Mouse (Mus musculus) embryonic facial prominence, embryonic 15.5 days (tissue): ENCODE data around the gene Cyp4f13. TPM values are rescaled to one million over a fixed set of nuclear protein-coding genes. Genes with fewer than 3 reads are reported as not detected.

Experiments
- ATAC-seq: fragments of 200-750 bp; cut with Nextera tagmentation; 2 replicates; pipeline ENCODE4 v1.8.0; 2017; ENCODE audit warnings: low read depth, moderate TSS enrichment; ENCODE audit not compliant: insufficient number of reproducible peaks, low FRiP score, low TSS enrichment
- H3K27ac ChIP-seq: fragments of 300-500 bp; sonication (generic); replicated peaks from 2 replicates; pipeline ENCODE4 v1.5.1; 2015; ENCODE audit warnings: mild to moderate bottlenecking, inconsistent platforms
- H3K27me3 ChIP-seq: fragments of 300-500 bp; sonication (generic); 2 replicates; pipeline ENCODE4 v1.6.1; 2015; ENCODE audit warnings: inconsistent platforms
- H3K36me3 ChIP-seq: fragments of 300-500 bp; sonication (generic); 2 replicates; pipeline ENCODE4 v1.6.1; 2015; ENCODE audit warnings: mild to moderate bottlenecking, inconsistent platforms
- H3K4me1 ChIP-seq: fragments of 300-500 bp; sonication (generic); 2 replicates; pipeline ENCODE4 v1.6.1; 2015; ENCODE audit warnings: inconsistent platforms
- H3K4me2 ChIP-seq: fragments of 300-500 bp; sonication (generic); replicated peaks from 2 replicates; pipeline ENCODE4 v1.6.1; 2015; ENCODE audit warnings: mild to moderate bottlenecking, inconsistent platforms
- H3K4me3 ChIP-seq: fragments of 300-500 bp; sonication (generic); replicated peaks from 2 replicates; pipeline ENCODE4 v1.5.1; 2015; ENCODE audit warnings: mild to moderate bottlenecking, inconsistent platforms
- H3K9ac ChIP-seq: fragments of 300-500 bp; sonication (generic); 2 replicates; pipeline ENCODE4 v1.6.1; 2015; ENCODE audit warnings: inconsistent platforms
- H3K9me3 ChIP-seq: fragments of 300-500 bp; sonication (generic); replicated peaks from 2 replicates; pipeline ENCODE4 v1.6.1; 2016; ENCODE audit warnings: inconsistent platforms
- WGBS: fragments of 180-500 bp; shearing (Covaris S2); methylation state at CpG from one replicate; pipeline ENCODE4 v1.1.7; 2015; 5-methylcytosine and 5-hydroxymethylcytosine counted together
- polyA plus RNA-seq: library from polyadenylated mRNA; unstranded; fragments of >200 nt; fragmentation: Nextera tagmentation; extraction: Ambion mirVana; gene quantifications from 2 replicates; pipeline ENCODE4 v1.2.1, GENCODE M21; 2015

Cyp4f13 gene
- polyA plus RNA-seq, 1 experiment from 2014 or later, result 15.9 TPM

DNA sequence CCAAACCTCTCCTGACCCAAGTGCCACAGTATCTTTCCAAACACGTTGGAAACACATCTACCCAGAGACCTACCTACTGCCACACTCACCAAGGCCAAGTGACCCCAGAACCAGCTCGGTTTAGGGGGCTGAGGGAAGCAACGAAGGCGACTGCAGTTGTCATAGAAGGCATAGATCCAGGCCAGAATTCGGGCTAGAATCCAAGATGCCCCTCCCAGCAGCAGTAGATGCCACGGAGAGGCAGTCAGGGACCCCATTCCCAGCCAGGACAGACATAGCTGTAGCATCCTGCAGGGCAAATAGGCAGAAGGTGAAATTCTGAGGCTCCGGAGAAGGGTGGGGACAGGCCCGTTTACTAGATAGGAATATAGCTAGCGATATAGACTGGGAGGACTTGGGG is 486 bp downstream of the Cyp4f13 start:
- 56% methylated on average over 9 of the region's 9 CpGs for WGBS
- Histone ChIP-seq H3K27ac (peak overlapping the region; percentile 87), H3K9ac (peak overlapping the region; percentile 59), H3K4me1 (peaks cover 18% of the 10 kb centered on the region), H3K4me2 (peak overlapping the region; percentile 88), H3K4me3 (peak overlapping the region; percentile 67), H3K36me3 (no peaks in the 10 kb centered on the region), H3K9me3 (no peaks in the 10 kb centered on the region), H3K27me3 (no peaks in the 10 kb centered on the region)
- no peak for ATAC-seq

DNA sequence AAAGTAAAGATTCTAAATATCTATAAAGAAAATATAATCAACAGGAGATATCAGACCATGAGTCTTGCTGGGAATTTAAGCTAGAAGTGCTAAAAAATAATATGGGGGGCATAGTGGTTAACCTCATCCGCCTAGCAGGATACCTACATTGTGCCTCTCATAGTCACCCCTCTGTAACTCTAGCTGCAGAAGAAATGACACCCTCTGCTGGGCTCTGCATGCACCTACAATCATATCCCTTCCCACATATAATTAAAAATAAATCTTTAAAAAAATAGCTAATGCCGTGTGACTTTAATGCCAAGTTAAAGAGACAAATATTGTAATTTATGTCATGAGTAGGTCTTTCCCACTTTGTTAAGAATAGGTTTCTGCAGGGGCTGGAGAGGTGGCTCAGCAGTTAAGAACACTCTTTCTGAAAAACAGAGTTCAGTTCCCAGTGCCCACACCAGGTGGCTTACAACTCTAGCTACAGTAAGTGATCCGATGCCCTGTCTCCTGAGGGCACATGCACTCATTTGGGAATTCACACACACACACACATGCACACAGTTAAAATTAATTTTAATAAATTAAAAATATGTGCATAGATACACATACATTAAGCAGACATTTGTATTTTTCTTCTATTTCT is 2.7 kb downstream of the Cyp4f13 start:
- Histone ChIP-seq H3K9me3 (no peaks in the 10 kb centered on the region), H3K27me3 (no peaks in the 10 kb centered on the region), H3K4me1 (peaks cover 18% of the 10 kb centered on the region), H3K4me2 (no peak overlapping the region), H3K9ac (no peak overlapping the region), H3K4me3 (no peak overlapping the region), H3K36me3 (no peaks in the 10 kb centered on the region), H3K27ac (no peak overlapping the region)
- no peak for ATAC-seq
- 56% methylated on average over 3 of the region's 3 CpGs for WGBS

- ATAC-seq, result no peak
- Histone ChIP-seq H3K9me3 (no peaks in the 10 kb centered on the region), H3K4me1 (peaks cover 18% of the 10 kb centered on the region), H3K9ac (no peak overlapping the region), H3K4me3 (no peak overlapping the region), H3K36me3 (no peaks in the 10 kb centered on the region), H3K27ac (no peak overlapping the region), H3K27me3 (no peaks in the 10 kb centered on the region), H3K4me2 (no peak overlapping the region)
- WGBS, result 92% methylated on average over 3 of the region's 3 CpGs
Measured at GRCm38 (mm10) chr17:32943661-32944060, 3.5 kb downstream of the Cyp4f13 start.

GRCm38 (mm10) chr17:32939831-32940230 is 7.4 kb downstream of the Cyp4f13 start:
- WGBS, result 78% methylated on average over 4 of the region's 4 CpGs
- no peak overlapping the region for H3K9ac ChIP-seq

DNA sequence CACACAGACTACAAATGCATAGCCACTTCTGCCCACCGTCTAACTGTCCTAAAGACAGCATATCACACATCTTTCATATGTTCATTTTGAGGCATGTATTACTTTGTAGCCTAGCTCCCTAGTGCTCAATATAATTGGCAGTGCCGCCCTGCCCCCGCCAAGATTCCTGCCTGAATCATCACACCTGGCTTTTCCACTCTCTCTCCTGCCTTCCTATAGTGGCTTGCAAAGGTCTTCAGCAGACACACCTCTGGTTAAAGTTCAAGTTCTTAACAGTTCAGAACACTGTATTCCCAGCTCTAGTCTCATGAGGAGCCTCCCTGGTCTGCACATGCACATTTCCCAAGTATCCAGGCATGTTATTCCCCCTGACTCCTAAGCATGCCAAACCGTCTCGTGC is 19.4 kb downstream of the Cyp4f13 start:
- Histone ChIP-seq H3K9ac (no peak overlapping the region), H3K27ac (no peak overlapping the region), H3K4me3 (no peak overlapping the region), H3K4me2 (no peak overlapping the region), H3K36me3 (no peaks in the 10 kb centered on the region), H3K27me3 (no peaks in the 10 kb centered on the region), H3K9me3 (no peaks in the 10 kb centered on the region), H3K4me1 (no peaks in the 10 kb centered on the region)
- ATAC-seq, result no peak
- 78% methylated on average over 5 of the region's 5 CpGs for WGBS

More at GRCm38 (mm10) chr17:32939831-32940230, 7.4 kb downstream of the Cyp4f13 start:
- Histone ChIP-seq H3K27ac (no peak overlapping the region), H3K4me2 (no peak overlapping the region), H3K4me1 (no peaks in the 10 kb centered on the region), H3K9me3 (no peaks in the 10 kb centered on the region), H3K27me3 (no peaks in the 10 kb centered on the region), H3K4me3 (no peak overlapping the region), H3K36me3 (no peaks in the 10 kb centered on the region)
- no peak for ATAC-seq

- Histone ChIP-seq H3K4me2 (peak overlapping the region; percentile 72), H3K36me3 (no peaks in the 10 kb centered on the region), H3K9ac (peak overlapping the region; percentile 45), H3K27ac (no peak overlapping the region), H3K4me1 (no peaks in the 10 kb centered on the region), H3K4me3 (peak overlapping the region; percentile 54), H3K9me3 (0 out of 2 replicates have a peak, but pooled peaks cover 3% of the 10 kb centered on the region), H3K27me3 (peaks cover 3% of the 10 kb centered on the region; the same call in 1 of the 2 replicates)
- 16% methylated on average over 32 of the region's 32 CpGs for WGBS
- ATAC-seq, result peak; percentile 85; the same call in 1 of the 2 replicates
Measured at GRCm38 (mm10) chr17:32924658-32925312, 22.4 kb downstream of the Cyp4f13 start.

DNA sequence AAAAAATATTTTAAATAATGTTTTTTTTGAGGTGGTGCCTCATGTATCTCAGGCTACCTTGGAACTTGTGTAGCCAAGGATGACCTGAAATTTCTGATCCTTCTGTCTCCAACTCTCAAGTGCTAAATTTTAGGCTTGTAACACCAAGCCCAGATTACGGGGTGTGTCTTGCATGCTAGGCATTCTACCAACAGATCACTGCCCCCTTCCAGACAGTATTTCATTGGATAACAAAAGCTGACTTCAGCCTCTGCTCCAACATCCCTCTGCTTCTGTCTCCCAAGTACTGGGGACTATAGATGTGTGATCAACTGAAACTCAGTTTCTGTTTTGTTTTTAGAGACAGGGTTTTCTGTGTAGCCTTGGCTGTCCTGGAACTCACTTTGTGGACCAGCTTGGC is 23.5 kb downstream of the Cyp4f13 start:
- Histone ChIP-seq H3K4me3 (no peak overlapping the region), H3K4me1 (no peaks in the 10 kb centered on the region), H3K4me2 (no peak overlapping the region), H3K36me3 (no peaks in the 10 kb centered on the region), H3K27ac (no peak overlapping the region), H3K9me3 (0 out of 2 replicates have a peak, but pooled peaks cover 3% of the 10 kb centered on the region), H3K9ac (no peak overlapping the region), H3K27me3 (peaks cover 3% of the 10 kb centered on the region; the same call in 1 of the 2 replicates)
- ATAC-seq, result no peak
- WGBS, result 92% methylated on average over 1 of the region's 1 CpGs

DNA sequence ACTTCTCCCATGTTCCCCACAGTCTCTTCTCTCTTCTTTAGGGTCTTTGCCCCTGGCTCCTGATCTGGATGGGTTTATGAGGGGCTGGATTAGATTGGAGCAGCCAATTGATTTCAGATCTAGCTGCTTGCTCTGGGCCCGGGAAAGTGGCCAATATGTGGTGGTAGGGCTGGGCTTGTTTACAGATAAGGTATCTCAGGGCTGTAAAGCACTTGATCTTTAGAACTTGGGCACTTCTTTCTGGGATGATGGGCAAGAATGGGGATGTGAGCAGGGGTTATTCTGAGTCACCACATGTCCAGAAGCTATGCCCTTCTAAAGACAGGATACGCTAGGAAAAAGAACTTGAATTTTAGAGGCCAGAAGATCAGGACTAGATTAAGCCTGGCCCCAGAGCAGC is 28.1 kb downstream of the Cyp4f13 start:
- no peak overlapping the region for H3K27ac ChIP-seq
- no peaks in the 10 kb centered on the region for H3K4me1 ChIP-seq
- H3K27me3 ChIP-seq, result peaks cover 3% of the 10 kb centered on the region; the same call in 1 of the 2 replicates
- H3K4me3 ChIP-seq, result no peak overlapping the region
- no peaks in the 10 kb centered on the region for H3K36me3 ChIP-seq
- H3K4me2 ChIP-seq, result no peak overlapping the region
- 0 out of 2 replicates have a peak, but pooled peaks cover 3% of the 10 kb centered on the region for H3K9me3 ChIP-seq
- H3K9ac ChIP-seq, result no peak overlapping the region
- ATAC-seq, result no peak
- 78% methylated on average over 2 of the region's 2 CpGs for WGBS

GRCm38 (mm10) chr17:32917131-32917530 is 30.1 kb downstream of the Cyp4f13 start, which contains the start of gene Cyp4f14:
Gene Cyp4f14, minus strand, starts transcription at chr17:32917342.
- H3K36me3 ChIP-seq, result no peaks in the 10 kb centered on the region

DNA sequence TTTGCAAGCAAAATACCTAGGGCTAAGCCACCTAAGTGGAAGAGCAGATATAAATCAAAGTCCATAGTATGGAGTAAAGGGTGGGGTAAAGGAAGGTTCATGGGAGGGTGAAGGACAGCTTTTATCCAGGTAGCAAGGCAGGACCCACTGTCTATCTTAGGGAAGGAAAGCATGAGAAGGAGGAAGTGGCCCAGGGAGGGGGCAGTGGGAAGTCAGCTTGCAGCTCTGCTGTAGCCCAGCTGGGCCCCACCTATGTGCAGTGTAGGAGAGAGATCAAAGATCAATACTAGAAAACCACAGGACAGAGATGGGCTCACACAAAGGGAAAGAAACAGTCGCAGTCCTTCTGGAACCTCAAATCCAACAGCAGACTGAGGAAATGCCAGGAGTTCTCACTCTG is 31.1 kb downstream of the Cyp4f13 start:
- H3K9me3 ChIP-seq, result 0 out of 2 replicates have a peak, but pooled peaks cover 3% of the 10 kb centered on the region
- peaks cover 3% of the 10 kb centered on the region; the same call in 1 of the 2 replicates for H3K27me3 ChIP-seq
- no peak for ATAC-seq
- no peak overlapping the region for H3K9ac ChIP-seq
- no peak overlapping the region for H3K4me2 ChIP-seq
- no peaks in the 10 kb centered on the region for H3K36me3 ChIP-seq
- H3K27ac ChIP-seq, result no peak overlapping the region
- no peak overlapping the region for H3K4me3 ChIP-seq
- no peaks in the 10 kb centered on the region for H3K4me1 ChIP-seq
- 80% methylated on average over 1 of the region's 1 CpGs for whole genome bisulfite sequencing

More at GRCm38 (mm10) chr17:32917131-32917530, 30.1 kb downstream of the Cyp4f13 start, which contains the start of gene Cyp4f14:
- peaks cover 3% of the 10 kb centered on the region; the same call in 1 of the 2 replicates for H3K27me3 ChIP-seq
- H3K4me2 ChIP-seq, result no peak within 1 kb of the TSS
- H3K9ac ChIP-seq, result no peak within 1 kb of the TSS
- no peak within 1 kb of the TSS for H3K27ac ChIP-seq
- 0 out of 2 replicates have a peak, but pooled peaks cover 3% of the 10 kb centered on the region for H3K9me3 ChIP-seq
- 59% methylated on average over 2 of the region's 2 CpGs for WGBS
- H3K4me1 ChIP-seq, result no peaks in the 10 kb centered on the region
- ATAC-seq, result no peak
- H3K4me3 ChIP-seq, result no peak within 1 kb of the TSS

DNA sequence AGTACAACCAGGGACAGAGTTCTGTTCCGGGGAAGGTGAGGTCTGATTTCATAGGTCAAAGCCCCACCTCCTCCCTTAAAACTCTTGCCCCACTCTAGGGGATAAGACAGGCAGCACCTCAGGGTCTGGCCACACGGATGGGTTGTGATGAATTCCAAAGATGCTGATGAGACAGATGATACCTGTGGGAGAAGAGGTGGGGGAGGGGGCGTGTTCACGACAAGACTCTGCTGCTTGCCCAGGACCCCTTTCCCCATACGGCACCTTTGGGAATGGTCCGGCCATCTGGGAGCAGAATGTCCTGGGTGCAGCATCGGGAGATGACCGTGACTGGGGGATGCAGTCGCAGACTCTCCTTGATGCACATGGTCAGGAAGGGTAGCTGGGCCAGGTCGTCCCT is 41.0 kb downstream of the Cyp4f13 start:
- Histone ChIP-seq H3K27me3 (no peaks in the 10 kb centered on the region; the same call in none of the 2 replicates), H3K4me3 (no peak overlapping the region), H3K27ac (no peak overlapping the region), H3K36me3 (no peaks in the 10 kb centered on the region), H3K4me2 (no peak overlapping the region), H3K9ac (no peak overlapping the region), H3K9me3 (no peaks in the 10 kb centered on the region), H3K4me1 (no peaks in the 10 kb centered on the region)
- 75% methylated on average over 10 of the region's 10 CpGs for WGBS
- ATAC-seq, result no peak
